Mouse (Mus musculus) thymus, postnatal 14 days (tissue): ENCODE results near the gene Pi4k2b.
A peak's percentile ranks its signal among the peaks of the same experiment; 100 is the strongest.

ENCODE experiments used
- DNase-seq: peaks from one replicate; pipeline ENCODE4 v3.0.0; 2021

The Pi4k2b gene

DNA sequence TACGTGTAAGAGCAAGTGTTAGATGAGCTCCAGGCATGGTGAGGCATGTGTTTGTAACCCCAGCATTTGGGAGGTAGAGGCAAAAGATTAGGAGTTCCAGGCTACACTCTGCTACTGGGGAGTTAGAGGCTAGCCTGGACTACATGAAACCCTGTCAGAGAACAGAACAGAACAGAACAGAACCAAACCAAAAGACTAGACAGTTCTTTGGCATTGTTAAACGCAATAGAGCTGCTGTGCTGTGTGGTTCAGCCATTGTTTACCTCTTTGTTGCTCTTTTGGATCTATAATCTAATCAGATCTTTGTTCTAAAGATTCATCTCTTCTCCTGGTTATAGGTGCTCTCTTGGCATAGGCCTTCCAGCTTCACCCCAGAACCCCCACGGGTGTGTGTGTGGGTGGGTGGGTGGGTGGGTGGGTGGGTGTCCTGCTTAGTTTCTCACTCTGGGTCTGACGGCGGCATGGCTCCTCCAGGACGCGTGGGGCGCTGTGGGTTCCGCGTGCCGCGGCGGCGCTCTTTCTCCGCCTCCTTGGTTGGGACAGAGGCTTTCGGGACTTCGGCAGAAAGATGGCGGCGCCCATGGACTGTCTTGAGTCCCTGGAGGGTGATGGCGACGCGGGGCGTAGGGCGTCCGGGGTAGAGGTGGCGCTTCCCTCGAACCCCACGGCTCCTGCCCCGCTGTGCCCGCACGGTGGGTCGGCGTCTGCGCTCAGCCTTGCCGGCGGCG, 41.3 kb downstream of the Pi4k2b start:
- DNase-seq: peak; percentile 87

DNA sequence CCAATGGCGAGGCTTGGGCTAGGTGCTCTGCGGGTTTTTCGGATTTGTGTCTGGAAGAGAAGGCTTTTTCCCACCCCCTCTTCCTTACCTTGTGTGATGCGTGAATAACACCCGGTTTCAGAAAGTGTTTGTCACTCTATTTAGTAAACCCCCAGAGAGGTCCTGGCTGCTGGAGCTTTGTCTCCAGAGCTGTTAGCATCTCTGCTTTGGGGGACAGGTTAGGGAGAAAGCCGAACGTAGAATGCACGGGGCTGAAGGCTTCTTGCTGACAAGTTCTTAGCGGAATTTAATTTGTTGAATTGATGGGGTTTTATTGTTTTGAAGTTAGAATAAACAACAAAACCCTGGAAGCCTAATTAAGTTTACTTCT, 41.9 kb downstream of the Pi4k2b start:
- no peak for DNase-seq

DNA sequence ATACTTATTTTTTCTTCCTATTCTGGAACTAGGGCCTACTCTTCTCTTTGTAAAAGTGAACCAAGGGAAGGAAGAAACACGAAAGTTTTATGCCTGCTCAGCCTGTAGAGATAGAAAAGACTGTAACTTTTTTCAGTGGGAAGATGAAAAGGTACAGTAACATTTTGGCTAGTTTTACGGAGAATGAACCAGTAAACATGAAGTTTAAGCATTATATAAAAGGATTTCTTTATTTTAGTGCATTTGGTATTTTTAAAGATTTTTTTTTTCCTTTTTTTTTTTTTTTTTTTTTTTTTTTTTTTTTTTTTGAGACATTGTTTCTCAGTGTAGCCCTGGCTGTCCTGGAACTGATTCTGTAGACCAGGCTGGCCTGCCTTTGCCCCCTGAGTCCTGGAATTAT, 42.6 kb downstream of the Pi4k2b start:
- DNase-seq: no peak

DNA sequence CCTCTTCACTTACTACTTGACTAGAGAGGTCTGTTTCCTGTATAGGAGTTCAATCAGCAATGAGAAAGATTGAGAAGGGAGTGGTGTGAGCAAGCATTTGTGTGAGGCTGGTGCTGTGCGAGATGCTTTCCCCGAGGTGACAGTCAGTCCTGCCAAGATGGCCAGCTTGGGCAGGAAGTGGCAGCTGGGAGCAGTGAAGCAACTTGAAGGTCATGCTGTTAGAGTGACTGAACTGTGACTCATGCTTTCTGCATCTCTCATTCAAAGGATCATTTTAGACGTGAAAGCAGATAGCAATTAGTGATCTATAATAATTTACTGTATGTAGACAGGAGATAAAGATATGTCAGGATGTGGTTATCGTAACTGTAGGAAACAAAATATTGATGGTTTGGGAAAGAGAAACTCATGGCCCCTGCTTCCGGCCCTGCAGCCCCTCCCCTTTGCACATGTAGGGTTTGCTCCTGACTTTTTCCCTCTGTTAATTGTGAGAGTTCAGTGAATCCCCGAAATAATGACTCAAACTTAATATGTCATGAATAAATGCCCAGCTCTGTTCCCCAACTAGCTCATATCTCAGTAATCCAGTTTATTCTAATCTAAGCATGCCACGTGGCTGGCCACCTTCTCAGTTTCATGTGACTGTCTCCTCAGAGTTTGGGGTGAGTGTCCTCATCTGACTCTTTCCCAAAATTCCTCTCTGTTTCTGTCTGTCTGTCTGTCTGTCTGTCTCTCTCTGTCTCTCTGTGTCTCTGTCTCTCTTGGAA, 45.4 kb downstream of the Pi4k2b start:
- DNase-seq: no peak

DNA sequence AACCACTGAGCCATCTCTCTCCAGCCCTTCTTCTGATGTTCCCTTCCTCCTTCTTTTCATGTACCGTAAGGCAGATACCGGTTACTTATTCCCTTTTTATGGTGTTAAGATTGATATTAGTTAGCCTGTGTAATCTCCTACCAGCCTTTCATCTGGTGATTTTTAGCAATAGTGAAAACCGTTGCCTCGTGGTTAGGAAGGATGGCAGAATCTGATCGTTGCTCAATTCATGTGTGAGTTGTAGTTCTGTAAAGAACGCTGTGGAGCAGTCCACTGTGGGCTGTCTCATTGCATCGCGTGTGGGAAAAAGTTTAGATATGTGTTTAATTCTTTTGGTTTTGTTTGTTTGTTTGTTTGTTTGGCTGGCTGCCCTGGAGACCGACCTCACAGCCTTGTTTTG, 51.9 kb downstream of the Pi4k2b start:
- DNase-seq: no peak

DNA sequence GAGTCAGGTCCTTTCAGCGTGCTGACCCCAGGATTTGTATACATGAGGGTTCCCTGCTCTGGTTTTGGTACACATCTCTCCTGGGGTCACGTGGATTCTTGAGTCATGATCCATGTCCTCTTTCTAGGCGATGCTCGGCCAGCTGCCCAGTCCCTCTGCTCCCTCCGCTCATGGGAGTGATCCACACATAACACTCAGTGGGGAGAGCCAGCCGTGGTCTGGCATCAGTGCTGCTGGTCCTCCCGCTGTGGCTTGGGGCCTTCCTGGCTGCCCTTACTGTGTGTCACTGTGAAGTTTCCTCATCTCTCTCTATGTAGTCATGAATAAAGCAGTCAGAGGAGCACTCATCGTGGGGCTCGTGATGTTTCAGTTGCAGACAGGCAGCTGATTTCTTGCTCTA, 52.7 kb downstream of the Pi4k2b start:
- DNase-seq: no peak

DNA sequence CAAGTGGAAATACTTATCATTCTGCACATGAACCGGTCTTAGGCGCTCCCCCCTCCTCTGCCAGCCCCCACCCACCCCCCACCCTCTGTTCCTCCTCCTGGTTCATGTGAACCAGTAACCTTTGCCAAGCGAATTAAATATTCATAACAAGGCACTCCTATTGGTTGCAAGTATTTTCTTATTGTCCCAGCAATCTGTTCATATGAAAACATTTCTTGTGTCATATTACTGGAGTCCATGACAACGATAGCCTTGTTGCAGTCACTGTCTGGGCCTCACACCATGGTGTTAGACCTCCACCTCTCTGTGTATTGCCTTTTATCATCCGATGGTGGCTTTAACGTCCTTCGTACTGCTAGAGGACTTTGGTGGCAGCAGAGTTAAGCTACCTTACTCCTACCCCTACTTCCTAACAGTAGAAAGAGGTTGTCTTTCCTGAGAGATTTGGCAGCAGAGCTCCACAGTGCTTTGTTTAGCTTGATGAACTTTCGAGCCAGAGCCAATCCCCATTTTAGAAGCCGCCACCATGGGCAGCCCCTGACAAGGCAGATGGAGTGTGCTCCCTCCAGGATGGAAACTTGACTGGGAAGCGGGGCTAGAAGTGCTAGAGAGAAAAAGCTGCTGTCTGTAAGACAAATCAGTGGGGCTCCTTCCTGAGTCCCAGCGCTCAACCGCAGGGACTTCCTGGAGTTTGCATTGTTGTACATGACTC, 58.1 kb downstream of the Pi4k2b start:
- DNase-seq: no peak

DNA sequence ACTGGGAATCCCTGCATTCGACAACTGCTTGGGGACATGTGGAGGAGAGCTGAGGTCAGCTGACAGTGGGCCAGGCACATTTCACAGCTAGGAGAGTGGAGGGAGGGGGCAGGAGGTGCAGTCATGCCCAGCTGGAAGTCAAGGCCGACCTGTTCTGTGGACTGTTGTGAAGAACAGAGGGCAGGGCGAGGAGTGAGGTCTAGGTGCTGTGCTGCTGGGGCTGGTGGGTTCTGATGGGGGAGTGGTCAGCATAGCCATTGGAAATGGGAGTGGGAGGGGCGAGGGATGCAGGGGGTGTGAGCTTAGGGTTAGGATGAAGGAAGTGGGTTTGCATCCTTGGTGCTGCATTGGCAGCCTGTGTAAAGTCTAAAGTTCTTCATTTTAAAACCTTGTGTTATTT, 64.4 kb downstream of the Pi4k2b start:
- DNase-seq: no peak

DNA sequence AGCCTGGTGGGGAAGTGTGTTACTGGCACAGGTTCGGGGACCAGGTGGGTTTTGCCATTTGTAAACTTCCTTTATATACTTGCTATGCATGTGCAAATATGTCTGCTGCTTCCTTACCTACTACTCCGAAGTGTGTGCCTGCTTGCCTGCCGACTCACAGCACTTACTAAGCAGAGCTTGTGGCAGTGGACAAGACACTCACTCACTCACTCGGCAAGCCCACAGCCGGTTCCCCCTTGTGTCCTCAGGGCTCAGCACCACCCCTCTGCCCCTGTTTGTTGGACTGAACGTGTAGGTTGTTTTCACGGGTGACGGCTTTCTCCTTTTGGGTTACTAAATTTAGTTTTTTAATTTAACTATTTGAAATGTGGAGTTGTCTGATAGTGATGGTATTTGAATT, 65.0 kb downstream of the Pi4k2b start:
- no peak for DNase-seq

DNA sequence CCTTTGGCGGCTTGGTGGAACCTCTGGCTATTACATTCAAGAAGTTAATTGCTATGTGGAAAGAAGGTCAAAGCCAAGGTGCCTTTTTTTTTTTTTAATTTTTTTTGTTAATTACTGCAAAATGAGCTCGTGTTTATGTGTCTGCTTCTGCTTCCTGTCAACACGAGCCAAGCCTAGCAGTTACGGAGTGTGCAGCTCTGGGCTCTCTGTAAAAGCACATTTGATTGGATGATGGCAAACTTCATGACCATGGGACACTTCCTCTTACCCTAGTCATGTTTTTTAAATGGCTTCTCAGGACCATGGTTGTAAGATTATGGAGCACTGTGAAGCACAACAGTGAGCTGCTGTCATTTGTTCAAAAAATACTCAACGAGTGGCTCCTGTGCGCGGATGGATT, 65.7 kb downstream of the Pi4k2b start:
- no peak for DNase-seq

DNA sequence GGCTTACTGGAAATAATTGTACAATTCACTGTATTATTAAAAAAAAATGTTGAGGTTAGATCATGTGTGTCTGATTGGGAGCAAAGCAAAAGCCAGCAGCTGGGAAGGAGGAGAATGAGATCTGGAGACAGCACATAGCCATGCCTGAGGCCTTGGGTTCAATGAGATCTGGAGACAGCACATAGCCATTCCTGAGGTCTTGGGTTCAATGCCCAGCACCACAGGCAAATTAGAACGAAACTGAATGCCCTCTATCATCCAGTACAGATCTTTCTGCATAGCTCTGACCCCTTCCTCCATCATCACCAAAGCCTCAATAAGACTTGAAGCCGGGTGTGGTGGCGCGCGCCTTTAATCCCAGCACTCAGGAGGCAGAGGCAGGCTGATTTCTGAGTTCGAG, 69.1 kb downstream of the Pi4k2b start:
- no peak for DNase-seq

DNA sequence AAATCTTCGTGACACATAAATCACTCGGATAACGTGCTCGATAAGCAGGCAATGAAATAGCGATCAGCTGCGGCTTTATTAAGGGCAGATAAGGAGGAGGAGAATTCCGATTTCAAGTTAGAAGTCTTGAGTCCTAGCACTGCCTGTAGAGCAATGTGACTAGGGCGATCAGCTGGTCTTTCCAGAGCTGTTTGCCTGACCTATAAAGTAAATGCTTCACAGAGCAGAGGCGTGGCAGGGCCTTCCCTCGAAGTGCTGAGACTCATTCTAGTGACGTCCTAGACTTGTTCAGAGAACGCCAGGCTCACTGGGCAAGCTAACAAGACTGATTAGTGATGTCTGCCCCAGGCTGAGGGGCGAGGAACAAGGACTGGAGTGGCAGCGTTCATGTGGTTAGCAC, 69.7 kb downstream of the Pi4k2b start:
- no peak for DNase-seq

DNA sequence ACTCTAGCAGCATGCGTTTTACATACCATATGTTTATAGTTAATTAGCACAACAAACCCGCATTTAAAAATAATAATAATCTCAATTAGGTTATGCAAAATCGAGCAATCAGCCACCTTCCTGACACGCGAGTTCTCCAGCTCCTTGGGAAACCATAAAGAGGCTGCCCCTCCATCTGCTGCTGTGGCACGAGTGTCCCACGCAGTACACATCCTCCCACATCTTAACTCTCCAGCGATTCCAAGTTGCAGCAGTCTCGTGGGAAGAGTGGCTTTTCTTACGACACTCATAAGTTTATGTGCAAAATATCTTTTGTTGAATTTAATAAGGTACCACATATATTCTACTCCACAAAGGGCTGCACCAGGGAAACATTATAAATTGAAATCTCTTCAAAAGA, 71.1 kb downstream of the Pi4k2b start:
- no peak for DNase-seq

DNA sequence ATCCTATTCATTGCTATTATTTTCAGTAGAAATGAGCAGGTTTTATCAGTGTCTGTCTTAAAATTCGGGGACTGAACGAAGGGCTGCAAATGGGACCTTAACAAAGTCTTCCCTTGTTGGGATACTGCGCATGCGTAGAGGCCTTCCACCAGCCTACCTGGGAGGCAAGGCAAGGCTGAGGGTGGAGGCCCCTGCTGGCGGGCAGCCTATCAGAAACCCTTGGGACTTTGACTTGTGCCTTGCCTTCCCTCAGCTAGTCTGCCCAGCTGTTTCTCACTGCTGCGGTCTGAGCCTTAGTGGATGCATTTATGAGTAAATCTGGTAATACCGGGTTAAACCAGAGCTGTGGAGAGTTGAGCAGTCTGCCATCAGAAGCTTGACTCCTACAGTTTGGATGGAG, 71.9 kb downstream of the Pi4k2b start:
- DNase-seq: no peak

DNA sequence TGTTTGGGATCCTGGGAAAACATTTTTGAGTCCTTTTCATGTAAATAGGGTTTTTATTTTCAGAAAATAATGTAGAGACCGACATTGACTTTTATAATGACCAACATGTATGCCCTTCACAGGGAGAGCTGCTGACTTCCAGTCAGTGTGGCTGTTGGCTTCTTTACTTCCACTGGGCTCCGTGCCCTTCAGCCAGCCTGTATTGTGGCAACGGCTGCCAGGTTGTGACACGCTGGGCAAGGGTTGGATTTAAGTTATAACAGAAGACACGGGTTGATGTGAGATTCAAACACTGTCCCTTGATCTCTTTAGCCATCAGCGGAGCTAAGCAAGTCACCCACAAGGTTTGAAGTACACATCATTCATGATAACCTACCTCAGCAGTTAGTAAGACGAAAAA, 77.3 kb downstream of the Pi4k2b start:
- no peak for DNase-seq
